Mouse (Mus musculus) kidney, adult 11 months (tissue): ENCODE measurements at regions not wholly inside any gene's neighbourhood (a gene's known extent, or its start where the extent isn't known, plus 50 kb on each side); places are given as distances from the start of the nearest gene placed in this dataset.

Source experiments
- DNase-seq: peaks from one replicate; pipeline ENCODE4 v3.0.0; 2022

DNA sequence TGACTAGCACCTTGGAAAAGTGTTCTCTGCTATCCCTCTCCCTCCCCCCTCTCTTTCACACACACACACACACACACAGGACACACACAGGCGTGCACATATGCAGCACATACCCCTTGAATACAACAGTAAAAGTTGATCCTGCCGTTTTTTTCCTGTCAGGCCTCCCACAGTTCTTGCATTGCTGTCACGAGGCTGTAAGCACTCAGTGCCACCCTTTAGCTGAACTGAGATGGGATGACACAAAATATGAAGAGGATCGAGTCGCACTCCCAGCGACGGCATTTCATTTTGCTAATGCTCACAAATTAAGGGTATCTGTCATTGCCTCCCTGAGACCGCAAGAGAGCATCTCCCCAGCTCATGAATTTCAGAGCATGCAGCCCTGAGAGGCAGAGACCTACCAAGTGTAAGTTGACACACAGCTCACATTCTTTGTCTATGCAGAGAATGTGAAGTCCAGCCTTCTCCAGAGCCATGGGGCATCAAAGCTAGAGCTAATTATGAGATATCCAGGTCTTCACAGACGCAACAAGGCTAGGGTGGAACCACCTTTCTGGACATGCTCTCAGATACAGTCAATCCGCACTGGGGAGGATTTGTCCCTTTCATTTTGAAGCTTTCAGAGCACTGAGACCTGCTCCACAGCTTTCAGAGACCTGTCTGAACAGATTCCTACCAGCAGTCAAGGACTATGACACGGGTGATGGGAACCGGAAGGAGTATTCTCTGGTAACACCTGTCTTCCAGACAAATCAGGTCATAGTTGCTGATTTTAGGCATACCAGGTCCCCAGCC lies 152.3 kb downstream of the Cmpk2 start:
- no peak for DNase-seq

DNA sequence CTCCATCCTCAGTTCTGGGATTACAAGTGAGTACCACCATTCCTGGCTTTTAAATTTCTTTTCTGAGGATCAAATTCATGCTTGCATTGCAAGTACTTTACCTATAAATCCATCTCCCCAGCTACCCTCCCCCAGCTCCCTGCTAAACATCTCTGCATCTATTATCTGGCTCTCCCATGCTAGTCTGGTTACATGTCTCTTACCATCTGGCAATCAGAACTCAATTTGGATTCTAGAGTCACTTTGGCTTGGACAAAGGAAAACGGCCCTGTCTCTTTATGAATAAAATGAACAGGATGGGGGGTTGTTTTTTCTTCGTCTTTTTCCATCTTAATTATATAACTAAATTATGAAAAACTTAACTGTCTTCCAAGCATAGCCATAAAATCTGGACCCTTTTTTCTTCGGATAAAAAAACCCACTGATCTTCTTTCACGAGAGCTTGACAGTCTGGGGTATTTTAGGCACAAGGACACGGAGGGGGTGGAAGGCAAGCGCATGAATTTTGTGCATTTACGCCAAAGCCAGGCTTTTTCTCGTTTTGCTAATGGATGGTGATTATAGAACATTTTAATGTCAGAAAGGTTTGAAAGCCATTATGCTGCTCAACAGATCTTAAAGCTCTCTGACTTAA lies 151.6 kb downstream of the Cmpk2 start:
- DNase-seq, result no peak

DNA sequence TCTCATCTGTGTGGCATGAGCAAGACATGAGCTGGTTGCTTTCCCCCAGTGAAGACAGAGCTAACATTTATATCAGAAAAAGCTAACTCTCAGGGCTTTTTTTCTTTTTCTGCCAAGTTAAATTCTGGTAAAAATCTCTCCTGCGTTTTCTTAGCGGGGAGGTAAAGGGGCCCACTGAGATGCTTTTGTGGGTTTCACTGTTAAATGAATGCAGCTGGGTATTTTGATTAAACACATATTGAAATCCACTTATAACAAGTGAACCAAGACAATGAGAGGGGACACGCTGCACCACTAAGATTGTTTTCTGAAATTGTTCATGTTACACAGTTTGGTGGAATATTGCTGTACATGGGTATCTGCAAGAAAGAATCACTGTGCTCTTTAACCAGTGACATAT lies 149.0 kb downstream of the Cmpk2 start:
- no peak for DNase-seq

DNA sequence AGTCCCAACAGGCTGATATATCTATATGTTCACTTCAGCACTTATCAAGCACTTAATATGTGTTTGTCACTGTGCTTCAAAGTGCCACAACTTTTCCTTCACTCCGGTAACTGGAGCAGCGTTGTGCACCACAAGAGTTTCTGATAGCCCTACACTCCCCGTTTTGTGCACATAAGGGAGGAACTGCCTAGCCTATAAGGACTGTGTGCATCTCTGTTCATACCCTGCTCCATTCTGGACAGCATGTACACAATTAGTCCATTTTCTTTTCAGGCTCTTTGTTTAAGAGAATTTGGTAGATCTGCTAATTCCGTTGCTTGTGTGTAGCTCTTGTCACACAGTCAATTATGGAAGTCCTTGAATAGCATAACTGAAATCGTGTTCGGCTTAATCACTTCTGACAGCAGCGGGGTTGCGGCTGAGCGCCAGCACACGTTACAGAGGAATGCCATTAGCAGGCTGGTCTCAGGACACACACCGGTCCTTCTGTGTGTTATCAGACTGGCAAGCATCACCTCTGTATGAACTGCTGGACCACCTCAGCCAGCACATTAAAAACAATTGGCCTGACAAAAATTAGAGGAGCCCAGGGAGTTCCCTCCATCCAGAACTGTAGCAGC lies 144.2 kb downstream of the Cmpk2 start:
- no peak for DNase-seq

DNA sequence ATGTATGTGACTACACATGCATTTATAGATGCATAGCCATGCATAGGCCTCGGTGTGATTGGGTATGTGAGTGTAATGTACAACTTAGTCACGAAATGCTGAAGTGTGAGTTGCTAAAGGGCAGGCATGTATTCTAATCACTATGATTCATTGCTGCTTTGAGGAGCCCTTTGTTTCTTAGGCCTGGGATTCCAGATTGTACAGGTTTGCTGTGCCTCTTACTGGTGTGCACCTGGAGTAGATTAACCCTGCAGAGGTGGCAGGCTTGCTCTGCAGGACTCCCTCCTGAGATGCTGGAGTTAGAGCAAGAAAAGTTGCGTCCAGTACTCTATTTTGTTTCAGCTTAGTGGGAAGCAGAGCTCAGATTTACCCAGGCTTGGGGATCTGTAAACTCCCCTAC lies 141.1 kb downstream of the Cmpk2 start:
- no peak for DNase-seq

DNA sequence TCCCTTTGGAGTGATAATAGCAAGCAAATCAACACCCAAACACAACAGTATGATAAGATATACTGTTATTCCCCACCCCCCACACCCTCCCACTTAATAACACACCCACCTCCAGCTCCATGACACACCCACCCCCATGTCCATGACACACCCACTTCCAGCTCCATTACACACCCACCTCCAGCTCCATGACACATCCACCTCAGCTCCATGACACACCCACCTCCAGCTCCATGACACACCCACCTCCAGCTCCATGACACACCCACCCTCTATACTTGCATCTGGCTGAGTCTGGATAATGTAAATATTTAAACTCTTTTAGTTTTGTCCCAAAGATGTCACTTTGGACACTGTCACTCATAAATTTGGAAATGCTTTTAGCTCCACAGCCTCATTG lies 129.5 kb downstream of the Cmpk2 start:
- DNase-seq, result no peak

DNA sequence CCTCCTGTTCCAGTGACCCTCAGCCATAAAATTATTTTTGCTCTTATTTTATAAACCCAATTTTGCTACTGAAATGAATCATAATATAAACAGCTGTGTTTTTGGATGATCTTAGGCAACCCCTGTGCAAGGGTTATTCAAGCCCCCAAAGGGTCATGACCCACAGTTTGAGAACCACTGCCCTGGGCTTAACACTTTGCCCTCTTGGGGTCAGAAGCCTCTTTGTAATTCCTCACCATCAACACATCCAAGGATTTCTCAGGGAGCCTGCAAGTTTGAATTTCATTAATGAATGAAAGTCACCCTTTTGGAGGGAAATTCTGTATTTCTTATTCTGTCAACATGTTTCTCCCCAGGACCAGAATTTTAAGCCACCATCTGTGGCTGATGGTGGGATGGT lies 123.1 kb downstream of the Cmpk2 start:
- no peak for DNase-seq

DNA sequence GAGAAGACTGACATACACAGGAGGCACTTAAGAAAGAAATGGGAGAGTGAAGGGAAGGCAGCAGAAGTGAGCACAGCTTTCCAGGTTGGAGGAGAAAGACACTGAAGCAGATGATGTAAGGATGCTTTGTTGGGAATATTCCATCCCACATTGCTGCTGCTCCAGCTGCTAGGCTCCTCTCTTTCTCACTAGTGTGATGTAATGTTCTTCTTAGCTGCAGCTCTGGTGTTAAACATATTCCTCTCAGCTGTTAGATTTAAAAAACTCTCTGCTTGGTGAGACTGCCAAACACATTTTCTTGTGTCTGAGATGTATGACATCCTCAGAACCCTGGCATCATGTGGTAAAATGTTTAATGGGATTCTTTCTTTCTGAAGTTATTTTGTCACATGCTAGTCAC lies 120.1 kb downstream of the Cmpk2 start:
- DNase-seq, result no peak

DNA sequence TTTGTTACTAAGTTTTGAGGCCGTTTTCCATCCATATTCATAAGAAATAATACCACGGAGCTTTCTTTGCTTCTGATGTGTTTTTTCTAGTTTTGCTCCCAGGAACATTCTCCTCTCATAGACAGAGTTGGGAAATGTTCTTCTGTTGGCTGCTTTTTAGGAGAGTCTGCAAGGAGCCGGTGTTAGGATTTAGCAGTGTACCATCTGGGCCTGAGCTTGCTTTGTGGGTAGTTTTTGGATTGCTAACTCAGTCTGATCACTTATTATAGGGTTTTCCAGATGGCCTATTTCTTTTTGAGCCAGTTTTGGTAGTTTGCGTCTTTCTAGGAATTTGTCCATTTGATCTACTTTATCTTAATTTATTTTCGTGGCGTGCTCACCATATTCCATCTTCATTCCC lies 108.4 kb downstream of the Cmpk2 start:
- DNase-seq, result no peak

DNA sequence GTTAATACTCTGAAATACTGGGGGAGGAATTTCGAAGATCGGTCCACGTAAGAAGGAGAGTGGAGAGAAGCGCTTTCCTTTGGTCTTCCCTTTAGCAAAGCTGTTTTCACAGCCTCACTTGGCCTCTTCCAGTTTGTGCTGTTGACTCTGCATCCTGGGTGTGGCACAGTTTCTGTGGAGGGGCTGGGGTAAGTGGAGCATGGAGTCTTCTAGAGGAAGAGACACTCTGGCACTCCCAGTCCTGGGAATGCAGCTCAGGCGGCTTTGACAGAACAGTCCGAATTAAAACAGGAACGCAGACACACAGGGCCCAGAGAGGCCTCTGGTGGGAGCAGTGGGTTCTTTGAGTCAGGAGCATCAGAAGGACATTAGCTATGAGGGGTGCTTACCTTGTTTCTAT lies 102.6 kb downstream of the Cmpk2 start:
- DNase-seq, result no peak

DNA sequence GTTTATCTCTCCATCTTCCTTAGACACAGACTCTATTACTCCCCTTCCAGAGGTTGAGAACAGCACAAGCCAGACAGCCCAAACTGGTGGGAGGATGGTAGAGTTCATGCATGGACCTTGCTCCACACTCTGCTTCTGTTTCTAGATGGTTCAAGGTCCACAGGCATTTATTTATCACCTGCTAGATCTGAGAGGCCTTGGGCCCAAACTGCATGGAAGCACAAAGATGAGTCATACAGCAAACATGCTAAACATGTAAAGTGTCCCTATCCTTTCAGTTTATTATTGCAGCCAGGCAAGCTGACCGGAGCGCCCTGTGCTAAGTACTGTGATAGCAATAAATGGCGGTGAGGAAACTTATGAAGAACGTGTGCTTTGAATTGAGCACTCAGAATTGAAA lies 98.4 kb downstream of the Cmpk2 start:
- no peak for DNase-seq

DNA sequence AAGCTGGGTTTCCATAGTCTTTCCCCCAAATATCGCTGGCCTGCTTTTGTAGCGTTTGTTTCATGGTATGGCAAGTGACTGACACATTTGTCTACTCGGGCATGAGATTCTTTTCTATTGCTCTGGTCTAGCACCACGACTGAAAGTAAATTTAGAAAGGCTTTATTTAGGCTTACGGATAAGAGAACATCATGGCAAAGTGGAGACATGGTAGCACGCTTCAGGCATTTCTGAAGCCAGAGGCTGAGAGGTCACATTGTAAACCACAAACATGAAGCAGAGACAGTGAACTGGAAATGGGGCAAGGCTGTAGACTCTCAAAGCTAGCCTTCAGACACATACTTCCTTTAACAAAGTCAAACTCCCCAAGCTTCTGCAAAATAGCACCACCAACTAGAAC lies 93.9 kb downstream of the Cmpk2 start:
- DNase-seq, result no peak

DNA sequence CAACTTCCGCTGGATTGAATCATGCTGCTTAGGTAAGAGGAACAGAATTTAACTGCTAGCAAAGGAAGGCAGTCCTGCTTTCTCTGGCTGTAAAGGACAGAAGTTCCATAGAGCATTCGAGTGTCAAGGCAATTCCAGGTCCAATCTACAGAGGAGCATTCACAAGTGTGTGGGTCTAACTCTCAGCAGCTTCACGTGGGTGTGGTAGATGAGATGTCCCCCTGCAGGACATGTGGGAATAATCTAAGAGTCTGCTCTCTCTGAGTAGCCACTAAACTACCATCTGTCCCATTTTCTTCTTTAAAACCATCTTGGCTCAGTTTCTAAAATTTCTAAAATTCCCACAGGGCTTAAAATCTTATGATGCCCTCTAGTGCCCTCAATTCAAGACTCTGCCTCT lies 90.6 kb downstream of the Cmpk2 start:
- no peak for DNase-seq

DNA sequence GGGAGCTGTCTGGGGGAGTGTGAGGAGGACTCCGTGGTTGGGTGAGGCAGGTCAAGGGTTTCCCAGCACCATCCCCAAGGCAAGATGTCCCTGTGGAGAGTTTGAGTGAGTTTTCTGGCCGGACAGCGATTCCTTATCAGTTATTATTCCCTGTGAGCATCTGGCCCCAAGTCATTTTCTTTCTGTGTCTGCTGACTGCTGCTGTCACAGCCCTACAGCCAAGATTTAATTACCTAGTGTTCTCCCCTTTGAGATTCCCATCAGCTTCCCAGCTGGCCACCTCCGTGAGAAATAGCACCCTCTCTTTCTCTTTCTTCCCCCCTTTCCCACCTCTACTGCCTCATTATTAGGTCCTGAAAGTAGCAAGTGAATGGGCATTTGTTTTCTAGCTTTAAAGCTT lies 88.4 kb downstream of the Cmpk2 start:
- DNase-seq, result no peak

DNA sequence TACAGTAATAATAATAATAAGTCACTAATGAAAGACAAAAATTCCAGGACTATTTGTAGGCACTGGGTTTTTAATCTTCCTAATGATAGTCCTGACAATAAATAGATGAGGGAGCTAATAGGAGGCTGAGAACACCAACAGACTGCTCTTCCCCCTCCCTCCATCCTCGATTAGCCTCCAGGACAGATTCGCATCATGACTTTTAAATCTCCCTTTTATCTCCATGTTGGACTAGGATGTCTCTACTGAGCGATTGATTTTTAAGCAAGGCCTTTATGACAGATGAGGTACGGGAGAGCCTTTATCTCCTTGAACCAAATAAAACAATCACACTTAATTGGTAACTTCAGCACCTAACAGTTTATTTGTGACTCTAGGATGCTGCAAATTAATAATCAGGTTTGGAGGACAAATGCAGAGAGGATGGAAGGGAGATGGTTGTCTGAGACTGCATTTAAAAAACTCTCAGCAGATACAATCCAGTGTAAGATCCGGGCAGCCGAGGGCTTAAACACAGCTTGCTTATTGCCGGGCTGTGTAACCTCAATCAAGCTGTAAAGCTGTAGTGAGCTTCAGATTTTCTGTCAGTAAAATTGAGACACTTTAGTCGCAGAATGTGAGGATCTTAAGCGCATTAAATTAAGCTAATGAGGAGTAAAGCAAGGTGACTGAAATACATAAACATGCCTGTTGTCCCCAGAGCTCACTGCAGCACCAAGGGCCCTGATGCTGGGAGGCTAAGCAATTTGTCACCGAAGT lies 82.3 kb downstream of the Cmpk2 start:
- no peak for DNase-seq

DNA sequence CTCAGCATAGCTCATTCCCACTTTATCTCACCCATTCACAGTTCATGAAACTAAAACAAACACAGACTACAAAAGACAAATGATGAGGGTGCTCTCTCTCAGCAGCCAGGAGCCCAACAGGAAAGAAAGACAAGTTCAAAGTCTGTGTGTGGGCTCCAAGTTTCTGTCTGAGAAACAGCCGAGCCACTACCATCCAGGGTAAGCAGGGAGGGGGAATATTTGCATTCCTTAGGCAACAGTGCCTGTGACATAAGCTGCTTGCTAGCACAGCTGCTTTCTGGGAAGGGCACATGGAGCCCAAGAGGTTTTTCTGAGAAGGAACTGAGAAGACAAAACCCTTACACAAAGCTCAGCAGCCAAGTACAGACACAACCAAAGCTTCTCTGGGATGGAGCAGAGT lies 78.5 kb downstream of the Cmpk2 start:
- DNase-seq, result no peak

DNA sequence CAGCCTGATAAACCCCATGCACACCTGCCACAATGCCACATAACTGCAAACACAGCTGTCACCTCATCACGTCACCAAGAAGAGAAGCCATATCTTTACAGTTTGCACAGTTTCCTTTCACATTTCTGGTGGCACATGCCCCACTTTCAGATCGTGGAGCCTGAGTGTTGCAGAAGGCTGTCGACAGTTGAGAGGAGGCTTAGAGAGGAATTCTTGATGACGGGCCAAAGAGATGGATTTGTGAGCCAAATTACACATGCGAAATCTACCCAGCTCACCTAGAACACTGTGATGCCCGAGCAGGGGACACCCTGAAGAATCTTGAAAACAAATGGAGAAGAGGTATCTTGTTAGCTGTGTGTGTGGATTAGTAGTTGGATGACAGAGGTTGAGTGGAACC lies 77.4 kb downstream of the Cmpk2 start:
- DNase-seq, result no peak

DNA sequence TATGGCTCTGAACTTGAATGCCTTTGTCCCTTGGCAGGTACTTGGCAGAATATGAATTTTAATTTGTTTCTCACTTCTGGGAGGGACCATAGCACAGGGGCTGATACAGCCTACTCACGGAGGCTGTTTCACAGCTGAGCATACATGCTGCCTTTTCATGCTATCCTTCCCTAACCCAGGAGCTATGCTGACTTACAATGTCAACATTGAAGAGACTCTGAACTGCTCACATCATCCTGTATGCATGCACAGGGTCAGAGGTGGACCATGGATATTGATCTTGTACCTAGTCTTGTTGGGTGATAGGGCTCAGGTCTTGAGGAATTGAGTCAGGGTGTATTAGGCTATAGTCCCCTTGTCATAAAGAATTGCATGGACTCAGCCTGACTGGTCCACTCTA lies 74.5 kb downstream of the Cmpk2 start:
- DNase-seq, result no peak

DNA sequence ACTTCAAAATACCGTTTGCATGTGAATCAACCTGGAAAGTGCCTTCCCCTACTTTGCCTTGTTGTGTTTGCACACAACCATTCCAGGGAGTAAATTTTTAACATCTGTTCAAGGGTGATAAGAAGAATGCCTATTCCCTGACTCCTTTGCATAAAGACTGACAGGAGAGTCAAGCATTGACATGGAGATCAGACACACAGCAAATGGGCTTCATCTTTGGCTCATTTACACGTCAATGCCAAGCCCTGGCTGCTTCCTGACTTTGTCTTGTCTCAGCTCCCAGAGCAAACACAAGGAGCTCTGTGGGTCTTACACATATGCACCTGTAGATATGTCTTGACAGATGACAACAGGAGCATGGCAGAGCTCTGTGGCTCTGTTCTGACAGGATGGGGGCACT lies 73.4 kb downstream of the Cmpk2 start:
- DNase-seq, result no peak

DNA sequence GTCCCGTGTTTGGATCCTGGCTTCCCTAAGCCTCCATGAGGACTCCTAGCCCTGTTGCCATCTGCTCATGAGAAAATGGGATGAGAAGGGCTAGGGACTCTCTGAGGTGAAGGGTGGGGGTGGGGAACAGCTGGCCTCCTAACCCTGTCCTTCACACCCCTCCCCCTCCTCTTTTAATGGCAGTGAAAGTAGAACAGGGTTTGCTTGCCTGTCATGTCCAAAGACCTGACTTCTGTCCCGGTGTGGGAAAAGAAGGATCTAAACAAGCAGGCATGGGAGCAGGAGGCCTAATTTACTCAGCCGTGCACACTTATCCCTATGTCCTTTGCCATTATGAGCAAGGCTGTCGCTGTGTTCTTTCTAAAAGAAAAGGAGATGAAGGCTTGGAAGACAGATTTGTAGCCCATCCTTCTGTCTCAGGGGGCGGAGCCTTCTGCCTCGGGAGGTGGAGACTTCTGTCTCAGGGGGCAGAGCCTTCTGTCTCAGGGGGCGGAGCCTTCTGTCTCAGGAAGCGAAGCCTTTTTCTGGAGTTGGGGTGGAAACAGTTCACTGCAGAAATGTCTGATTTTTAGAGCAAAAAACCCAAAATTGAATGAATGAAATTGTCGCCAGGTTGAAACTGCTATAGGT lies 66.4 kb downstream of the Cmpk2 start:
- DNase-seq, result no peak

DNA sequence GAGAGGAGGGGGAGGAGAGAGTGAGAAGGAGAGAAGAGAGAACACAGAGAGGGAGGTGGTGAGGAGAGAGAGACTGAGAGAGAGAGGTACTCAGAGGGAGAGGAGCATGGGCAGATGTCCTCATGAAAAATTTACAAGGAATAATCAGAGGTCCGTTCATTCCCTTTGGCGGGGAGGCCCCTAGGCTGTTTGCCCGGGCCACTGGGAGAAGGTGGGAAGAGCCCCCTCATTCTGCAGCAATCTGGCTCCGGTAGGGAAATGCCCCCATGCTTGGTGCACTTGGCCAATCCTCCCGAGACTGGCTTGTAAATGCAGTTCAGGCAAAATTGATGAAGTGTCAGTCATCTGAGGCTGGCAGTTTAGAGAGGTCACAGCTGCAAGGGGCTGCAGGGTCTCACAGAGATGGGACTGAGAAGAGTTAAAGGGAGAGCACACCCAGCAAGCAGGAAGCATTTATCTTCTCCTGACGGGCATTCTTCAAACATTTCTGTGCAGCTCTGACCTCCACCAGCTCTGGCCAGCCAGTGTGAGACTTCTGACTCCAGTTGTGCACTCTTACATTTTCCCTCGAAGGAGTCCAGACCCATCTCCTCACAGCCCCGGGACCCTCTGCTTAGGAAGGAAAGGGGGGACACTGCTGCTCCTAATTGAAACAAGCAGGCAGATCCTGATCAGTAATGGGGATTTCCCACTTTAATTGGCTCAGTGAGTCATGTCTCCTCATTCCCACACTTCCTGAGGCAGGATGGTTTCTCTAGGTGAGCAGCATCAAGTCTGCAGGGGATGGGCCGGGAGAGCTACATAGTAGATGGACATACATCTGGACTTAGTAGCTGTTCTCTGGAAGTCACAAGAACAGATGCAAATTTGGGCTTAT lies 65.5 kb downstream of the Cmpk2 start:
- no peak for DNase-seq

DNA sequence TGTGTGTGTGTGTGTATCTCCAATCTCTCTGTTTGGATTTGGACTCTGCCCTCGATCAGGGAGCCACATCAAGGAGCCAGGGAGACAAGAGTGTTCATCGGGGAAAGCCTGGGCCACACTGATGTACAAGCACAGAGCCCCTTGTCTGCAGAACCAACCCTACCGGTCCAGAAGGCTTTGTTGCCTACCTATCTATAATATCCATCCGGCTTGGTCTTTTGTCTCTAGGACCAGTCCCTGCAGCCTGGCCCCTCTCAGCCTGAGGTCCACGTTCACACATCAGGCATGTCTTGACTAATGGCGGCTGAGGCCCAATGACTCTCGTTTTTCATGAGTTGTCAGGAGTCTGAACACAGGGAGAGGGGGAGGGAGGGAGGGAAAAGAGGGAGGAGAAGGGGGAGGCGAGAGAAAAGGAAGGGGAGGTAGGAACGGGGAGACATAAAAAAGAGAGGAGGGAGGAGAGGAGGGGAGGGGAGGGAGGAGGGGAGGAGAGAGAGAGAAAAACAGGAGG lies 64.7 kb downstream of the Cmpk2 start:
- DNase-seq, result no peak
